Mouse (Mus musculus) olfactory bulb, adult 2 months (tissue): ENCODE measurements around the gene Gcc1. TPM values are rescaled to one million over a fixed set of nuclear protein-coding genes. Genes with fewer than 3 reads are reported as not detected.

Experiments used
- H3K27ac ChIP-seq: fragments of 200-500 bp; 2 replicates; pipeline ENCODE4 v1.5.1; 2012; ENCODE audit warnings: low read depth, low read length; ENCODE audit not compliant: insufficient read depth
- H3K4me1 ChIP-seq: fragments of 200-500 bp; 2 replicates; pipeline ENCODE4 v1.6.1; 2012; ENCODE audit warnings: low read length; ENCODE audit not compliant: control insufficient read depth, insufficient read depth
- H3K4me3 ChIP-seq: fragments of 200-500 bp; 2 replicates; pipeline ENCODE4 v1.5.1; 2012; ENCODE audit warnings: mild to moderate bottlenecking, low read depth, low read length, moderate library complexity; ENCODE audit not compliant: insufficient read depth
- CTCF ChIP-seq: fragments of 200-500 bp; IDR thresholded peaks from 2 replicates; pipeline ENCODE4 v1.5.1; 2012; ENCODE audit warnings: low read depth, mild to moderate bottlenecking, low read length, moderate library complexity; ENCODE audit not compliant: insufficient read depth
- POLR2A ChIP-seq: fragments of 200-500 bp; IDR thresholded peaks from 2 replicates; pipeline ENCODE4 v1.6.1; 2012; ENCODE audit warnings: mild to moderate bottlenecking, low read depth, low read length, moderate library complexity; ENCODE audit not compliant: insufficient read depth
- WGBS: fragments of 180-500 bp; shearing (Covaris S2); methylation state at CpG from one replicate; pipeline ENCODE4 v1.1.7; 2018; 5-methylcytosine and 5-hydroxymethylcytosine counted together
- polyA plus RNA-seq: library from polyadenylated mRNA; stranded (reverse); fragments of >200 nt; gene quantifications from 2 replicates; pipeline ENCODE4 v1.2.4, GENCODE M21; 2012; ENCODE audit warnings: low replicate concordance; ENCODE audit not compliant: missing spikeins, insufficient read depth, insufficient read length

The Gcc1 gene
- polyA plus RNA-seq, 1 experiment, result not detected

- no peaks in the 10 kb centered on the region for H3K4me1 ChIP-seq
- 59% methylated on average over 4 of the region's 4 CpGs for WGBS
- TF ChIP-seq POLR2A, result no peak
- TF ChIP-seq CTCF, result no peak
- H3K4me3 ChIP-seq, result no peak overlapping the region
- no peak overlapping the region for H3K27ac ChIP-seq
Measured at GRCm38 (mm10) chr6:28381983-28382382, 46.2 kb downstream of the Gcc1 start.

GRCm38 (mm10) chr6:28369966-28370683, 58.1 kb downstream of the Gcc1 start:
- Histone ChIP-seq H3K27ac (no peak overlapping the region), H3K4me1 (no peaks in the 10 kb centered on the region), H3K4me3 (no peak overlapping the region)
- TF ChIP-seq CTCF, result no peak
- no peak for TF ChIP-seq POLR2A
- 36% methylated on average over 6 of the region's 6 CpGs for WGBS

GRCm38 (mm10) chr6:28367575-28367974, 60.6 kb downstream of the Gcc1 start:
- 78% methylated on average over 9 of the region's 9 CpGs for WGBS
- H3K27ac ChIP-seq, result no peak overlapping the region
- H3K4me1 ChIP-seq, result no peaks in the 10 kb centered on the region
- no peak for TF ChIP-seq CTCF
- no peak for TF ChIP-seq POLR2A
- H3K4me3 ChIP-seq, result no peak overlapping the region

Other genes starting within 250 kb of the Gcc1 start
- gene Zfp800, start 30.4 kb downstream of the Gcc1 start, polyA plus RNA-seq, result not detected in 2 replicates
- gene Arf5, start 4.8 kb downstream of the Gcc1 start, polyA plus RNA-seq, result not detected in 2 replicates
- not detected in 2 replicates for gene Fscn3, start 601 bp downstream of the Gcc1 start, polyA plus RNA-seq
- not detected in 2 replicates for gene Pax4, start 21.0 kb upstream of the Gcc1 start, polyA plus RNA-seq
- gene Snd1, start 46.7 kb upstream of the Gcc1 start, polyA plus RNA-seq, result not detected in 2 replicates